Mouse (Mus musculus) ZHBTc4 (cell line): Measurements from ENCODE around the gene Tha1.
A peak's percentile ranks its signal among the peaks of the same experiment; 100 is the strongest.

Source experiments
- DNase-seq: peaks from one replicate; pipeline ENCODE4 v3.0.0-alpha.2; 2011; ENCODE audit warnings: low read depth, low spot score

Gene Tha1

DNA sequence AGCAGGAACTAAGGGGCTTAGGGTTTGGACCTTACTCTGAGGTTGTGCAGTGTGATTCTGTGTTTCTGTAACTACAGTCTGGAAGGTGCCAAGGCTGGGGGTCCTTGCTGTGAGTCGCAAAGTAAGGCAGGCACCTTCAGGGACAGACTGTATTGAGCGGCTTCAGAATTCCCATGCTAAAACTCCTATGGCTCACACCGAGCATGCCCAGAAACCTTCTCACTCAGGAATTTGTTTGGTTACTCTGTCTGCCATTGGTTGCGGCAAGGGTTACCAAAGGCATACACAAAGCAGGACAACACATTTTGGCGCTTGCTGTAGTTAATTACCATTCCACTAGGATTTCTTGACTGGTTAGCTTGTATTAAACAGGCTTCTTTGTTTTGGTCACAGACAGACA lies 47.1 kb downstream of the Tha1 start:
- peak; percentile 61 for DNase-seq

GRCm38 (mm10) chr11:117825333-117826101 lies 47.8 kb downstream of the Tha1 start, which contains the start of the genes Afmid and Tk1:
Gene Afmid, plus strand, starts transcription at chr11:117825924.
Gene Tk1, minus strand, starts transcription at chr11:117826092.
- DNase-seq: peak; percentile 96

DNA sequence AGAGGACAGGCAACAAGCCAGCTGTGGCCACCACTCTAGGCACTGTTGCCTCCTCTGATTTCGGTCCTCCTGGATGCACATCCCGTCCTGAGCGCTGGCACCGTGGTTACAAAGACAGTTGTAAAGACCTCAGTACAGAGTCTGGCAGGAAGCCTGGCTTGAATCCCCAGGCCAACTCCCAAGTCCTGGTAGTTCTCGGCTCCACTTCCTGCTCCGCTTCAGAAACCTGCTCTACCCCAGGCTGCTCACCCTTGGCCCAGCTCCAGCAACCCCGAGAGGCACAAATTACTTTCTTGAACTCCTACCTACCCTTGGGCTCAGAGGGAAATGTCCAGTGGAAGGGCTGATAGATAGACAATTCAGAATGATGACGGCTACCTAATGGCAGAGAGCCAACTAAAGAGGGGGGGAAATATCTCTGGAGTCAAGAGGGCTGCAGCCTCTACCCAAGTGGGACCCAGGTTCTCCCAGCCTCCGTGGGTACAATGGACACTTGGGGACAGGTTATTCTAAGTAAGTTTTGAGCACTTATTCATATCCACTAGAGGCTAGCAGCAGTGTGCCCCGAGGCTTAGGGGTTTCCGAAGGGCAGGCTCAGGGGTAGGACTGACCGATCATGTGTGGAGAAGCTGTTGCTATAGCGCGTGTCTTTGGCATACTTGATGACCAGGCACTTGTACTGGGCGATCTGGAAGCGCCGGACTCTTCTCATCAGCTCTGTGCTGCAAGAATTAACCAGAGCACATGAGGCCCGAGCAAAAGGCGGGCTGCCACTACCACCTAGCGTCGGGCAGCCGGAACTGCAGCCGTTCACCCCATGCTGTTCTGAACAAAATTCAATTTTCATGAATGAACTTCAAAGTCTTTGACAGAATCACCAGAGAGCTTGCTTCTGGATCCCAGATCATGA lies 49.0 kb downstream of the Tha1 start:
- DNase-seq: peak; percentile 87

GRCm38 (mm10) chr11:117823411-117823810 lies 49.9 kb downstream of the Tha1 start:
- DNase-seq: peak; percentile 40

- peak; percentile 63 for DNase-seq
These were observed 50.5 kb downstream of the Tha1 start for GRCm38 (mm10) chr11:117822728-117823241.

GRCm38 (mm10) chr11:117821868-117822267 lies 51.4 kb downstream of the Tha1 start:
- DNase-seq: no peak

DNA sequence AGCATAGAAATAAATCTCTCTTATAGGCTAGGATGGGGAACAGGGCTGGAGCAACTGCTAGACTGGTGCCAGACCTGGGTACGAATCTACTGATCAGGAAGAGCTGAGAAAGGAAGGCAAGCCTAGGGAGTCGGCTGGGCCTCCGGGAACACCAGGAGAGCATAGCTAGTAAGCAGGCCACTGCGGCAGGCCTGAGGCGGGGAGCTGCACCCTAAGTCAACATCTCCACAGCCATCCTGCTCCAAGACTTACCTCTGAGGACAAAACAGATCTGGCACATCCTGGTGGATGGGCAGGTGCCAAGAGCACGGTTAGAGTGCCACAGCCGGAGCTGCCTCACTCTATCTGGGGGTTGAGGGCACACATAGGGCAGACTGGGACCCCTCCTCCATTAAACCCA lies 53.1 kb downstream of the Tha1 start:
- DNase-seq: no peak

GRCm38 (mm10) chr11:117819095-117819494 lies 54.2 kb downstream of the Tha1 start:
- no peak for DNase-seq
